Mouse (Mus musculus): ENCODE measurements around the gene Rock2. TPM values are rescaled to one million over a fixed set of nuclear protein-coding genes. Genes with fewer than 3 reads are reported as not detected.
A peak's percentile ranks its signal among the peaks of the same experiment; 100 is the strongest.
"Not testable (repeated sequence)": the region's sequence is repeated elsewhere in the genome, so short reads cannot be mapped to it uniquely, and the experiment has no call there.

Gene Rock2
- polyA plus RNA-seq, 1 experiment from 2014 or later = 15.7 TPM

DNA sequence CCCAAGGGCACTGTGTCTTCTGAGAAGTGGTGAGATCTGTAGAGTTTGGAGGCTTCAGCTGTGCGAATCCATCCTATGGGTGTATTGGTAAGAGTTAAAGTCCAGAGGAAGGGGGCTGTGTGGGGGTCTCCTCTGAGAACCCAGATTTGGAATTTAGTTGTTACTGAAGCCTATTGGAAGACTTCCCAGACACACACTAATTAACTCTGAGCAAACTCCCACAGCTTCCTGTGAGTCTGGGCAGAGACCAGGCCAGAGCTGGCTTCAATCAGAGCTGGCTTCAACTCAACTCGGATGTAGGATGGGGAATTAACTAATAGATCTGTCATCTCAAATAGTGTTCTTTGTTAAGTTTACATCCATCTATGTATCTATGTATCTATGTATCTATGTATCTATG is 121.0 kb downstream of the Rock2 start:
- ATAC-seq = no peak
- no peak overlapping the region for H3K27ac ChIP-seq
- H3K27me3 ChIP-seq = no peaks in the 10 kb centered on the region
- no peak overlapping the region for H3K4me3 ChIP-seq (replicated peaks)
- H3K4me1 ChIP-seq (replicated peaks) = peaks cover 6% of the 10 kb centered on the region
- no peak overlapping the region for H3K4me2 ChIP-seq (replicated peaks)
- H3K9ac ChIP-seq (replicated peaks) = no peak overlapping the region
- WGBS = 90% methylated on average over 2 of the region's 2 CpGs
- no peaks in the 10 kb centered on the region for H3K36me3 ChIP-seq
- H3K9me3 ChIP-seq = no peaks in the 10 kb centered on the region

DNA sequence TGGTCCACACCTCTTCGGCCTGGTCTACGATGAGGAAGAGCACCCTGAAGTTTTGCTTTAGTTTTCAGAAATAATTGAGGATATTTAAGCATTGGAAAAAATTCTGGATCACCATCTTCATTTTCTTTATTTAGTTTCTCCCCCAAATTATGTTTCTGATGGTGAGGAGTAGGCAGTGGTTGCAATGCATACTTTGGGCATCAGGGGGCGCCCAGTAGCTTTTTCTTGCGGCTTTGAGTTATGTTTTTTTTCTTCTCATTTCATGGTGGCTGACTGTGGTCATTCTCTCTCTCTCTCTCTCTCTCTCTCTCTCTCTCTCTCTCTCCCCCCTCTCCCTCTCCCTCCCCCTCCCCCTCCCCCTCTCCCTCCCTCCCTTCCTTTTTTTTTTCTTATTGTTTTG is 123.8 kb downstream of the Rock2 start:
- no peaks in the 10 kb centered on the region for H3K9me3 ChIP-seq
- H3K4me1 ChIP-seq (replicated peaks) = no peaks in the 10 kb centered on the region
- H3K9ac ChIP-seq (replicated peaks) = no peak overlapping the region
- no peak overlapping the region for H3K27ac ChIP-seq
- no peak overlapping the region for H3K4me2 ChIP-seq (replicated peaks)
- no peak overlapping the region for H3K4me3 ChIP-seq (replicated peaks)
- 36% methylated on average over 4 of the region's 4 CpGs for WGBS
- H3K27me3 ChIP-seq = no peaks in the 10 kb centered on the region
- no peak for ATAC-seq
- no peaks in the 10 kb centered on the region for H3K36me3 ChIP-seq

- H3K36me3 ChIP-seq; H3K27ac ChIP-seq; ATAC-seq; H3K4me3 ChIP-seq (replicated peaks); H3K4me2 ChIP-seq (replicated peaks); H3K27me3 ChIP-seq; H3K9ac ChIP-seq (replicated peaks); H3K9me3 ChIP-seq; H3K4me1 ChIP-seq (replicated peaks): not testable (repeated sequence)
- WGBS = 96% methylated on average over 4 of the region's 4 CpGs
Observed at GRCm38 (mm10) chr12:17021125-17021524, 126.4 kb downstream of the Rock2 start.

- Histone ChIP-seq H3K4me3 (replicated peaks) (no peak overlapping the region), H3K4me1 (replicated peaks) (no peaks in the 10 kb centered on the region), H3K36me3 (no peaks in the 10 kb centered on the region), H3K27ac (no peak overlapping the region), H3K27me3 (no peaks in the 10 kb centered on the region), H3K9me3 (no peaks in the 10 kb centered on the region), H3K9ac (replicated peaks) (no peak overlapping the region), H3K4me2 (replicated peaks) (no peak overlapping the region)
- ATAC-seq = no peak
- WGBS = 84% methylated on average over 4 of the region's 4 CpGs
Observed at GRCm38 (mm10) chr12:17022145-17022544, 127.5 kb downstream of the Rock2 start.

DNA sequence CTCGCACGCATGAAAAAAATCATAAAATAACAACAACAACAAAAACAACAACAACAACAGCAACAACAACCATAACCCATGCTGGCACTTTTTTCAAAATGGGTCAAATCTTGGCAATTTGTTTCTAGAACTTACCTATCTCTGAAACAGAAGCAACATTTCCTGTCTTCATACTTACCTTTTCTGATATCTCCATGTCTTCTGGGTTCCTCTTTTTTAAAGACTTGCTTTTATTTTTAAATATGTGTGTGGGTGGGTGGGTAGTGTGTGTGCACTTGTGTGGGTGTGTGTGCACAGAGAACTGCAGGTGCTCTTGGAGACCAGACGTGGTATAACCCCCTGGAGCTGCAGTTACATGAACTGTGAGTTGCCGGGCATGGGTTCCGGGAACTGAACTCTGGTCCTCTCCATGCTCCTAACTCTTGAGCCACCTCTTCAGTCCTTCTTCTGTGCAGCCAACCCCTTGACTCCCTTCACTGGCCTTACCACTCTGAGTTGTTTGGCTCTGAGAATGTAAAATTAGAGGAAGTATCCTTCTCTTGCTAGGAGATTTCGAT is 129.9 kb downstream of the Rock2 start:
- WGBS = 94% methylated on average over 6 of the region's 6 CpGs
- H3K36me3 ChIP-seq = no peaks in the 10 kb centered on the region
- no peak overlapping the region for H3K4me3 ChIP-seq (replicated peaks)
- H3K4me2 ChIP-seq (replicated peaks) = no peak overlapping the region
- no peaks in the 10 kb centered on the region for H3K9me3 ChIP-seq
- no peak overlapping the region for H3K27ac ChIP-seq
- no peaks in the 10 kb centered on the region for H3K4me1 ChIP-seq (replicated peaks)
- no peak for ATAC-seq
- H3K9ac ChIP-seq (replicated peaks) = no peak overlapping the region
- no peaks in the 10 kb centered on the region for H3K27me3 ChIP-seq

- Histone ChIP-seq H3K27ac (no peak overlapping the region), H3K4me3 (replicated peaks) (no peak overlapping the region), H3K9ac (replicated peaks) (no peak overlapping the region), H3K4me2 (replicated peaks) (no peak overlapping the region), H3K36me3 (no peaks in the 10 kb centered on the region), H3K4me1 (replicated peaks) (0 out of 2 replicates have a peak, but pooled peaks cover 6% of the 10 kb centered on the region), H3K27me3 (no peaks in the 10 kb centered on the region), H3K9me3 (no peaks in the 10 kb centered on the region)
- ATAC-seq = peak; percentile 72
- 42% methylated on average over 13 of the region's 13 CpGs for WGBS
Observed at GRCm38 (mm10) chr12:17032694-17033463, 138.2 kb downstream of the Rock2 start.

DNA sequence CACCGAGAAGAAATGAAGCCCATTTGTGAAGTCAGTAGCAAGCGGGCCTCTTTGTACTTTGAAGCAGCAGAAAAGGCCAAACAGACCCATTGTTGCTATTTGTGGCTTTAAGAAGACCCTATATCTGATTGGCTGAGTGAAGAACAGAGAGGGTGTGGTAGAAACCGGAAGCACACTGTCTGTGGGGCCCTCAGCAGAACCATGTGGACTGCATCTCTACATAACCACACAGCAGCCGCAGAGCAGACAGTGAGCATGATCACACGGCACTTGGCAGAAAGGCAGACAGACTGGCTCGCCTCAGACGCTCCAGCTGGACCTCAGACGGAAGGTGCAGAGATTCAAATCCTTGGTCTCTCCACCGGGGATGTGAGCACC is 138.8 kb downstream of the Rock2 start:
- Histone ChIP-seq H3K27me3 (no peaks in the 10 kb centered on the region), H3K4me2 (replicated peaks) (no peak overlapping the region), H3K4me3 (replicated peaks) (no peak overlapping the region), H3K4me1 (replicated peaks) (0 out of 2 replicates have a peak, but pooled peaks cover 6% of the 10 kb centered on the region), H3K9ac (replicated peaks) (no peak overlapping the region), H3K36me3 (no peaks in the 10 kb centered on the region), H3K27ac (no peak overlapping the region), H3K9me3 (no peaks in the 10 kb centered on the region)
- 84% methylated on average over 9 of the region's 9 CpGs for WGBS
- ATAC-seq = peak; percentile 57; the same call in 1 of the 2 replicates

DNA sequence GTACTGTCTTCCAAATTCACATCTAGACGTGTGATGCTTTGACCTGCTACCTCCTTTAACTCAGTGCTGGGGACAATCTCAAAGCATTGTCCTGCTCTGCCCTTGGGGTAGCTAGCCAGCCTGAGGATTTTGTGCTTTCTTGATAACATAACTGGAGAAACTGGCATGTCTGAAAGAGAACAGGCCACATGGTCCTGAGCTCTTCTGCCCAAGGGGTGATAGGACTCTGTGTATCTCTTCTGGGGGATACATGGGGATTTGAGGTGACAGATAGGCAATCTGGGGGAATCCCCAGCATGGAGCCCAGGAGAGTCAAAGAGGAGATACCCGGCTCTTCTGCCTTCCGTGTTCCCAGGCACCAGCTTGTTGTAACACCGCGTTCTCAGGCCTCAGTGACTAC is 140.0 kb downstream of the Rock2 start:
- 0 out of 2 replicates have a peak, but pooled peaks cover 6% of the 10 kb centered on the region for H3K4me1 ChIP-seq (replicated peaks)
- 89% methylated on average over 5 of the region's 5 CpGs for WGBS

GRCm38 (mm10) chr12:17035128-17035527 is 140.4 kb downstream of the Rock2 start:
- H3K9me3 ChIP-seq = no peaks in the 10 kb centered on the region
- no peak overlapping the region for H3K9ac ChIP-seq (replicated peaks)
- H3K4me1 ChIP-seq (replicated peaks) = 0 out of 2 replicates have a peak, but pooled peaks cover 6% of the 10 kb centered on the region
- H3K27ac ChIP-seq = no peak overlapping the region
- no peak overlapping the region for H3K4me3 ChIP-seq (replicated peaks)
- no peak overlapping the region for H3K4me2 ChIP-seq (replicated peaks)
- H3K36me3 ChIP-seq = no peaks in the 10 kb centered on the region
- ATAC-seq = no peak
- whole genome bisulfite sequencing = 65% methylated on average over 2 of the region's 2 CpGs
- H3K27me3 ChIP-seq = no peaks in the 10 kb centered on the region

More for the DNA sequence above, 140.0 kb downstream of the Rock2 start:
- Histone ChIP-seq H3K4me2 (replicated peaks) (no peak overlapping the region), H3K27ac (no peak overlapping the region), H3K4me3 (replicated peaks) (no peak overlapping the region), H3K9ac (replicated peaks) (no peak overlapping the region), H3K36me3 (no peaks in the 10 kb centered on the region), H3K9me3 (no peaks in the 10 kb centered on the region), H3K27me3 (no peaks in the 10 kb centered on the region)
- no peak for ATAC-seq

GRCm38 (mm10) chr12:17036532-17036931 is 141.8 kb downstream of the Rock2 start:
- Histone ChIP-seq H3K36me3 (no peaks in the 10 kb centered on the region), H3K4me3 (replicated peaks) (no peak overlapping the region), H3K27ac (no peak overlapping the region), H3K4me2 (replicated peaks) (no peak overlapping the region), H3K4me1 (replicated peaks) (0 out of 2 replicates have a peak, but pooled peaks cover 6% of the 10 kb centered on the region), H3K9me3 (no peaks in the 10 kb centered on the region), H3K9ac (replicated peaks) (no peak overlapping the region), H3K27me3 (no peaks in the 10 kb centered on the region)
- 57% methylated on average over 9 of the region's 9 CpGs for WGBS
- ATAC-seq = no peak; the same call in 1 of the 2 replicates

DNA sequence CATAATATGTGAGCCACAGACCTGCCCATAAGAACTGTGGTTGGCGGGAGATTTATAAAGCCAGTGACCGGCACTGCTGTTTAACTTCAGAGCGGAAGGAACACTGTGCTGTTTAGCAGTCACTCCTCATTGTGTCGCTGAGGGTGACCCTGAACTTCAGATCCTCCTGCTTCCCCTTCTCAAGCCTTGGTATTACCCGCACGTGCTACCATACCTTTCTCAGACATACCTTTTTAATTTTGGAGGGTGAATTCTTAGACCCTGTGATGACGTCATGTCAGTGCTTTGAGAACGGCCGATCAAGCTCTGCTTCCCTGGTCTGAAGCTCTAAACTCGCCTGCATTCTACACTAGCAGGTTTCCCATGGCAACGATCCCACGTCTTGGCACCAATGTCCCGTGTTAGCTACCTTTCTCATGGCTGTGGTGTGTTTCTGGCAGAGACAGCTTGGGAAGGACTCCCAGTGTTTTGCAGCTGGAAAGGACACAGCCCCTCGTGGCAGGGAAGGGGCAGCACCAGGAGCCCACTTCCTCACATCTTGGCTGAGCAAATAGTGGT is 142.4 kb downstream of the Rock2 start:
- no peaks in the 10 kb centered on the region for H3K9me3 ChIP-seq
- H3K27me3 ChIP-seq = no peaks in the 10 kb centered on the region
- no peak overlapping the region for H3K27ac ChIP-seq
- no peak overlapping the region for H3K4me3 ChIP-seq (replicated peaks)
- H3K4me2 ChIP-seq (replicated peaks) = no peak overlapping the region
- no peak overlapping the region for H3K9ac ChIP-seq (replicated peaks)
- 59% methylated on average over 14 of the region's 14 CpGs for WGBS
- no peaks in the 10 kb centered on the region for H3K36me3 ChIP-seq
- ATAC-seq = no peak
- 0 out of 2 replicates have a peak, but pooled peaks cover 6% of the 10 kb centered on the region for H3K4me1 ChIP-seq (replicated peaks)

All from midbrain, embryonic 13.5 days (tissue).